Mouse (Mus musculus) spleen, embryonic (tissue): ENCODE data around the gene 2900011O08Rik.

ENCODE experiments used
- CTCF ChIA-PET: fragments of 350-600 bp; sonication (Branson Sonifier 250); formaldehyde crosslinking; loops from one replicate; lab custom pipeline; 2022; lab: Charles Lee

The 2900011O08Rik gene

GRCm38 (mm10) chr16:14004726-14005125 lies 18.3 kb downstream of the 2900011O08Rik start:
- CTCF ChIA-PET, result no interaction called here

DNA sequence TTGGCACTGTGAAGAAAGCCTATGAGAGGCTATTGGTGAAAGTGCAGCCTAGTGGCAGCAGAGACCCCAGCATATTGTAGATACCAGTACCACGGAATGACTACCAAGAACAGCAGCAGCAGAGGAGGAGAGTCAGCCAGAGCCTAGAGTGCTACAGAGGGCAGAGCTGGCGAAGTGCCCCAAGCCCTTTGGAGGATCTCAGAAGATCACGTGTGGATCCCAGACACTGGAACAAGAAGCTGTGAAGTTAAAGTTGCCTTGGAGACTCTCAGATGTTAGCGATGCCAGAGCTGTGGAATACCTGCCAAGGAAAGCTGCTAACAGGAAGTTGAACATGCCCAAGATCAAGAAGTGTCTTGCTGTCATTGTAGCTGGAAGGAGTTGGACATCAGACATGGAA lies 18.9 kb downstream of the 2900011O08Rik start:
- CTCF ChIA-PET, result no interaction called here

GRCm38 (mm10) chr16:14008081-14008480 lies 21.7 kb downstream of the 2900011O08Rik start:
- CTCF ChIA-PET, result no interaction called here

- CTCF ChIA-PET, result no interaction called here
Observed at GRCm38 (mm10) chr16:14008708-14009107, 22.3 kb downstream of the 2900011O08Rik start.

- CTCF ChIA-PET, result no interaction called here
Observed at GRCm38 (mm10) chr16:14009966-14010365, 23.6 kb downstream of the 2900011O08Rik start.

DNA sequence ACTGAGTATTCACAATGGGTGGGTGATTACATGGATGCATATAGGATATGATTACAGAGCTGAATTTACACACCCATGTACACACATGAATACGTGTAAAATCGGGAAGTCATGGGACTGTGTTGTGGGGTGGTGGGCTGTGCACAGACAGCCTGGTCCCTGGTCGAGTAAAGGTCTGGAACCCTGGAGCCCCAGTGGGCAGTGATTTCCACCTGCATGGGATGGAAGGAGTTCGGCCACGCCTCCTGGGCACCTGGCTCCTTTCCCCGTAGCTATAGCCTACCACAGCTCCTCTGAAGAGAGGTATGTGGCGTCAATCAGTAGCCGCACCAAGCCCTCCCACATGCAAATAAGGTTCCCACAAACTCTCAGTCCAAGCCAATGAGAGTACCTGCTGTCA lies 30.9 kb downstream of the 2900011O08Rik start:
- CTCF ChIA-PET, result no interaction called here

DNA sequence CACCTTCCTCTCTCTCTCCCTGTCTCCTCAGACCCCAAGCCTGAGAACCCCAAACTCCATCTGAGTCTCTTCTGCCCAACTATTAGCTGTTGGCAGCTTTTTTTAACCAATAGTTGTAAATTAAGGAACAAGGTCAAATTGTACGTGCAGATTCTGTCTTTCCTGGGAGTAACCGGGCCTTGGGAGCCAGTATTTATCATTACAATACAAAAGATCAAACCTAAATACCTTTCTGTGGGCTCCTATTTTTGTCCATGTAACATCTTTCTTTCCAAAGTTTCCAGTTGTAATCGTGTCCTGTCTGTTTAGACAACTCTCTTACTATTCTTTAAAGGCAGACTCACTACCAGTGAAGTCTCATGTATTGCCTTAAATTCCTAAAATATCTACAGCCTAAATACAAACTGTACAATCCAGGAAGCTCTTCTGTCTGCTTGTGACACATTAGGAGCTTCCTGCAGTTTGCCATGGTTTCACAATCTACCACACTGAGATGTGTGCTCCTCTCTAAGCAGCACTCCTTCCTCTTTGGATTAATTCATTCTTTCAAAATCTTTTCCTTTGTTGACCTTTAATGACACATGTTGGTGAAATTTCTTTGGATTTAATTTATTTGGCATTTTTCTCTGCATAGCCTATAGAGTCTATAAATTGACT lies 34.9 kb downstream of the 2900011O08Rik start:
- CTCF ChIA-PET, result no interaction called here

DNA sequence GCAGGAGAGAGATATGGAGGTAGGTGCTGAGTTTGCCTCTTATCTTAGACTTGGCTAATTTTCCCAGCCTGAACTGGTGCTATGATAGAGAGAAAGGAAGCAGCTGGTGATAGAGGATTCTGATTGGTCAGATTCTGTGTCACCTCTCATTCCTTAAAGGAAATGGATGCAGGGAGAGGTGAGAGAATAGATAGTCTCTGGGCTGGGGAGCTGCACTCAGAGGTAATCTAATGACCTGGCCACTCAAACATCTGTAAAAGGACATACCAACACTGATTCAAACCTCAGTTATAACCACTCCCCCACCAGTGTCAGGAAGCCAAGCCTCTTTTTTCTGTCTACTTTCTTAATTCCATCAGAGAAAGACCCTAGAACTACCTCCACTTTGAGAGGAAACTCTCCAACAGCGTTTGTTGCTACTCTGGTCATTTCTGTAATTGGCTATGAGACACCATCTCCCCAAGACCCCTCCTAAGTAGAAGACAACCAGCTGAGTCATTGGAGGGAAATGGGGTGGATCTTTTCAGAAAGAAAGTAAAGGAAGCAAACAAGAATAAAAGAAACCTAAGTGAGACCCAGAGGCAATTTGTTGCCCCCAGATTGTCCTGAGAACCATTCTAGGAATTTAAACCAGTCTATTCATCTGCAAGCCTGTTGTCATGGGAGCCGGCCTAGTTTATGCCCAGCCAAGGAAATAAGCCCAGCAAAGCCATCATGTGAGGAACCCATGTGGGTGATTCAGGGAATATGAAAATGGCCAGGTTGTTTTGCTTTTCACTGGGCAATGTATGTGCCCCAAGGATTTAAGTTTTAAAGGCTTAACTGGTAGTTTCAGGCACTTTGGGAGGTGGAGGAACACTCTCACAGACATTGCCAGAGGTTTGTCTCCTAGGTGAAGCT lies 38.9 kb downstream of the 2900011O08Rik start:
- CTCF ChIA-PET, result no interaction called here

DNA sequence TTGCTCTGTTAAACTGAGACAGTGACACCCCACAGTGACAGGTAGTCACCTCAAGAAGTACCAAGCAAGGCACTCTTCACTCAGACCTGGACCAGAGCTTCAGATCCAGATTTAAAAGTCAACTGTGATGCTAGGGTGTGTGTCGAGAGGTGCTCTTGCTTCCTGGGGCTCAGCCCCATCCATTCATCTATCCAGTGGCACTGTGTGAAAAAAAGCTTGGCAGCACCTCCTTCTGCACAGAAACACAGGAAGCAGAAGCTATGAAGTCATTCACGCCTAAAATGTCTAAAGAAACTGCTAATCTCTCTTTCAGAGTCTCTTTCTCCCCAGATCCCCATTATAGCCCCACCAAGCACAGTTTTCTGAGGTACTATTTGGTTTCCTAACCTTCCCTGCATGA lies 42.7 kb downstream of the 2900011O08Rik start:
- CTCF ChIA-PET, result no interaction called here

GRCm38 (mm10) chr16:14029851-14030250 lies 43.4 kb downstream of the 2900011O08Rik start:
- CTCF ChIA-PET, result no interaction called here

DNA sequence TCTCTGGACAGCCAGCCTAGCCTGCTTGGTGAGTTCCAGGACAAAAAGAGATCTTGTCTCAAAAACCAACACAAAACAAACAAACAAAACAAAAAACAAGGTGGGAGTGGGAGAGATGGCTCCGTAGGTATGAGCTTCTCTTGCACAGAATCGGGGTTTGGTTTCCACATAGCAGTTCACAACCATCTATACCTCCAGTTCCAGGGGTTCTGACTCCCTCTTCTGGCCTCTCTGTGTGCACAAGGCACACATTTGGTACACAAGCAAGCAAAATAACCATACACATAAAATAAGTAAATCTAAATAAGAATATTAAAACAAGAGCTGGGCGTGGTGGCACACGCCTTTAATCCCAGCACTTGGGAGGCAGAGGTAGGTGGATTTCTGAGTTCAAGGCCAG lies 44.2 kb downstream of the 2900011O08Rik start:
- CTCF ChIA-PET, result no interaction called here

DNA sequence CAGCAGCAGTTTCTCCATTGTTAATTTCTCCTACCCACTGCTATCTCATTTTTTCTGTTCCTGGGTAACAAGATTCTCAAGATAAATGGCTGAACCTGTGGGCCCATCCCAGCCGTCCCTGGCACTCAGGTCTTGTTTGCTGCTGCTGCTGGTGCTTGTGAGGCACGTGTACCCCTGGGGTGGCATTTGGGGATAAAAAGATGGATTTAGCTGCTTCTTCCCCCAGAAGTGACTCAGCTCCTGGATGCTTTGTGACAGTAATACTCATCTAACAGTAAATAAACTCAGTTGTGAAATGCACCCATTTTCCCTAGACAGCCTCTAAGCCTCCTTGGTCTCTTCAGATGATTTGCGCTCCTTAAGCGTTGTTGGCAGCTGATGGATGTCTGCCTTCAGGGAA lies 46.7 kb downstream of the 2900011O08Rik start:
- CTCF ChIA-PET, result no interaction called here

DNA sequence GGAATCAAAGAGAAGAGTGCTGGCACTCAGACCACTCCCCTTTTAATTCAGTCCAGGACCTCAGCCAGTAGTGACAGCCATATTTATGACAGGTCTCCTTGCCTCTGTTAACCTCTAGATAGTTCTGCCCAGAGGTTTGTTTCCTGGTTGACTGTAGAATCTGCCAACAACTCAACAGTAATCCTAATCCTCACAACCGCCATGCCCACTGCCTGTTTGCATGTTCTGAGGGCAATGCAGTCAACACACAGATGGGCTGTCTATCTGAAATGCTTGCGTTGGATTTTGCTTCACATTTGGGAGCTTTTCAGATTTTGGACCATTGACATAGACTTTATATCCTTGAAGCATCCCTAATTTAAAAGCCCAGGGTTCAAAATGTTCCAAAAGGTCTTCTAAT lies 56.0 kb downstream of the 2900011O08Rik start:
- CTCF ChIA-PET, result no interaction called here

GRCm38 (mm10) chr16:14044695-14045094 lies 58.3 kb downstream of the 2900011O08Rik start:
- CTCF ChIA-PET, result no interaction called here

DNA sequence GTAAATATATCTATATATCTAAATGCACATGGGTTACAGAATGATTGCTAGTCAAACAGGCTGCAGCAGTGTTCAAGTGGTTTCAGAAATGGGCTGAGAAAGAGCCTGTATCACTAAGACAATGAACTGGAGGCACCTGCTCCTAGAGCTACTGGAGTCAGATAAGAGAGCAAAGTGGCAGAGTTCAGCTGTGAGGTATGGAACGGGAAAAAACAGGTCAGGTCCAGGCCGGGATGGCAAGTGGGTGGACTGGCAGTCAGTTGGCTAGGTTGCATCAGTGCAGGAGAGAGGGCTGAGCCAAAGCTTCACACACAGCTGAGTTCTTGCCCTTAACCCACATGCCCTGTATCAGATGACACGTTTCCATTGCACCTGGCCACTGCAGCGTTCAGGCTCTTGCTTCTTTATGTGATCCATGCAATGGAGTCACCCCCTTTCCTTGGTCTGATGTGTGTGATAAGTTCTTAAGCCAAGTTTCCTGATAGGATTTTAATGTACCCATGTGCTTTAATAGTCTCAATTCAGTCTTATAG lies 59.9 kb downstream of the 2900011O08Rik start:
- CTCF ChIA-PET, result no interaction called here

GRCm38 (mm10) chr16:14052221-14052620 lies 65.8 kb downstream of the 2900011O08Rik start:
- CTCF ChIA-PET, result no interaction called here

GRCm38 (mm10) chr16:14053116-14053515 lies 66.7 kb downstream of the 2900011O08Rik start:
- CTCF ChIA-PET, result no interaction called here

DNA sequence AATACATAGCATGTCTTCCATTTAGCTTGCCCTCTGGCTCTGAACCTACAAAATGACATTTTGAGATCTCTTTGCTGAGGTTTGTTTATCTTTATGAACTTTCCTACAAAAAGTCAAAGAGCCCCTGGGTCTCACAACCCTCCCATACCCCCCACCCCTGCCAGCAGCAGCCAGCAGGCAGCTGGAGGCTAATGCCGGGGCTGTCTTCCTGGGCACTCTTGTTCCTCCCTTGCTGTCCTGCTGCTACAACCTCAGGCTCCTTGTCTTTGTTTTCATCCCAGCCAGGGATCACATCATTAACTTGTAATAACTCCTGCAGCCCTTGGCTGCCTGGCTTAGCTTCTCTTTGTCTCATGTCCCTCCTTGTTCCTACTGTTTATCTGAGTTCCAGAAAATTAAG lies 68.9 kb downstream of the 2900011O08Rik start:
- CTCF ChIA-PET, result no interaction called here

DNA sequence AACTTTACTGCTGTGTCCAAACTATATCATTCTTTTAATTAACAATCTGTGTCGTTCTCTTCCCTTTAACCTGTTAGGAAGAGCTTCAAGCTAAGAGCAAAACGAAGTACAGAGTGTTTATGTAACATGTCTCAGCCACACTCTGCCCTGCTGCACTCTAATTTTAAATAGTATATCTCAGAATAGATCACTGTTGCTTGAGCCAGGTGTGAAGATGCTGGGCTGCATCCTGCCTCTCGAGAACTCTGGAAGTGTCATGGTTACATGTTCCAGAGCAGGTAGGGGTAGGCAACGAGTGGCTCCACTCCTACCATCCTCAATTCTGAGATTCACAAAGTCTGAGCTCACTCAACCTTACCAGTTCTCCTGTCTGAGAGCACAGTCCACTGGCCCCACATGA lies 70.3 kb downstream of the 2900011O08Rik start:
- CTCF ChIA-PET, result no interaction called here

GRCm38 (mm10) chr16:14058541-14058940 lies 72.1 kb downstream of the 2900011O08Rik start:
- CTCF ChIA-PET, result interaction anchor here (0.7 kb wide), 1 partner anchor 136 kb away, joined by 4 read pairs; no protein-coding TSS in a partner anchor

DNA sequence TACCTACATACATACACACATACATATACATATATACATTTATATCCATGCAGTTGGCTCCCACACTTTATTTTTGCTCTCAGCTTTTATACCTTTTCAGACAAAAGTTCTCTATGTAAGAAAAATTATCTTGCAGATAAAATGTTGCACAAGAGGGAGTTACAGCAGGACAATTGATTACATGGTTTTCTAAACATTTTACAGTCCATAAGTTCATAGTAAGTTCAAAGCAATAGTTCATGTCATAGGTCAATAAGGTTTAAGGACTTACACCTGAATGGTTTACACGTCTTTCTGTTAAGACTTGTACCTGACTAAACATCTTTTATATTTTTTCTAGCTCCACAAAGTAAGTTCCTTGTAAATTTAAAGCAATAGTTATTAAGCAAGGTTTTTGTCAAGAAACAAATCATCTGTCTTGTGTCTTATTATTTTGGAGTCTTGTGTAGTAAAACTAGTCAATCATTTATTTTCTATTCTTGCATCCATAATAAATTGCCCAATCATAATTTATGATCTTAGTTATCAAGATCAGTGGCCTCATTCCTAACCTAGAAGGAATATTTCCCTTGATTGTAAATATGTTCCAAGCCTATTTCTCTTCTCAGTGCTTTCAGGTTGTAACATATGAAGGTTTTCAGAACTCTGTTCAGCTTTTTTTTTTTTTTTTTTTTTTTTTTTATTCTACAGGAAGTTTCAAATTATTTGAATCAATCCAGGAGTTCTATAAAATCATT lies 72.9 kb downstream of the 2900011O08Rik start:
- CTCF ChIA-PET, result no interaction called here

- CTCF ChIA-PET, result no interaction called here
Observed at GRCm38 (mm10) chr16:14059869-14060268, 73.5 kb downstream of the 2900011O08Rik start.
